Mouse (Mus musculus) hindbrain, postnatal 0 days (tissue): ENCODE results near the gene Tnip1. TPM values are rescaled to one million over a fixed set of nuclear protein-coding genes. Genes with fewer than 3 reads are reported as not detected.

Experiments
- ATAC-seq: fragments of 200-750 bp; cut with Nextera tagmentation; 2 replicates; pipeline ENCODE4 v1.8.0; 2017; ENCODE audit warnings: mild to moderate bottlenecking, moderate TSS enrichment, moderate library complexity
- DNase-seq: peaks from one replicate; pipeline ENCODE4 v3.0.0-alpha.2; 2015; ENCODE audit warnings: low spot score
- H3K27ac ChIP-seq: fragments of 300-500 bp; sonication (generic); 2 replicates; pipeline ENCODE4 v1.5.1; 2014; ENCODE audit warnings: mild to moderate bottlenecking
- H3K27me3 ChIP-seq: fragments of 300-500 bp; sonication (generic); 2 replicates; pipeline ENCODE4 v1.6.1; 2014; ENCODE audit warnings: low read length, mixed read lengths; ENCODE audit not compliant: insufficient read depth
- H3K36me3 ChIP-seq: fragments of 300-500 bp; sonication (generic); 2 replicates; pipeline ENCODE4 v1.6.1; 2014; ENCODE audit warnings: low read length, mixed read lengths; ENCODE audit not compliant: insufficient read depth
- H3K4me1 ChIP-seq: fragments of 300-500 bp; sonication (generic); 2 replicates; pipeline ENCODE4 v1.6.1; 2014; ENCODE audit warnings: antibody characterized with exemption, low read length, mixed read lengths; ENCODE audit not compliant: insufficient read depth
- H3K4me2 ChIP-seq: fragments of 300-500 bp; sonication (generic); 2 replicates; pipeline ENCODE4 v1.6.1; 2014; ENCODE audit warnings: low read depth, mild to moderate bottlenecking, low read length, moderate library complexity, mixed read lengths
- H3K4me3 ChIP-seq: fragments of 300-500 bp; sonication (generic); 2 replicates; pipeline ENCODE4 v1.5.1; 2014; ENCODE audit warnings: low read length
- H3K9ac ChIP-seq: fragments of 300-500 bp; sonication (generic); replicated peaks from 2 replicates; pipeline ENCODE4 v1.6.1; 2014; ENCODE audit warnings: mild to moderate bottlenecking, low read length, moderate library complexity, mixed read lengths
- H3K9me3 ChIP-seq: fragments of 300-500 bp; sonication (generic); 2 replicates; pipeline ENCODE4 v1.6.1; 2016; ENCODE audit warnings: low read length, mixed read lengths
- CTCF ChIP-seq: IDR thresholded peaks from 2 replicates; pipeline ENCODE4 v1.5.1; 2016; ENCODE audit warnings: antibody characterized with exemption, control low read depth, low read depth
- WGBS: fragments of 180-500 bp; shearing (Covaris S2); extraction: QIAGEN DNeasy Blood & Tissue Kit; methylation state at CpG from one replicate; pipeline ENCODE4 v1.1.7; 2014; 5-methylcytosine and 5-hydroxymethylcytosine counted together
- polyA plus RNA-seq: library from polyadenylated mRNA; unstranded; fragments of >200 nt; fragmentation: Nextera tagmentation; extraction: Ambion mirVana; gene quantifications from 2 replicates; pipeline ENCODE4 v1.2.1, GENCODE M21; 2015
- total RNA-seq: library from RNA; depleted of rRNA; stranded (reverse); fragments of >200 nt; gene quantifications from 2 replicates; pipeline ENCODE4 v1.2.3, GENCODE M21; 2014

Tnip1 gene
- total and polyA plus RNA-seq, 2 experiments from 2014 or later = 16.7 to 17.1 TPM

- DNase-seq (no peak), ATAC-seq (no peak)
- Histone ChIP-seq H3K9me3 (no peaks in the 10 kb centered on the region), H3K4me1 (no peaks in the 10 kb centered on the region), H3K36me3 (peaks cover 3% of the 10 kb centered on the region; the same call in 1 of the 2 replicates), H3K4me2 (no peak overlapping the region), H3K27ac (no peak overlapping the region), H3K27me3 (no peaks in the 10 kb centered on the region), H3K9ac (no peak overlapping the region), H3K4me3 (no peak overlapping the region)
- no peak for TF ChIP-seq CTCF
- 85% methylated on average over 6 of the region's 6 CpGs for WGBS
These were observed 83.8 kb downstream of the Tnip1 start for GRCm38 (mm10) chr11:54878893-54879292.

GRCm38 (mm10) chr11:54876031-54876430 lies 86.7 kb downstream of the Tnip1 start:
- TF ChIP-seq CTCF = no peak
- no peak overlapping the region for H3K9ac ChIP-seq
- WGBS = 88% methylated on average over 5 of the region's 5 CpGs
- H3K27ac ChIP-seq = no peak overlapping the region
- H3K4me2 ChIP-seq = no peak overlapping the region
- ATAC-seq (no peak), DNase-seq (no peak)
- H3K36me3 ChIP-seq = peaks cover 9% of the 10 kb centered on the region; the same call in 1 of the 2 replicates
- no peak overlapping the region for H3K4me3 ChIP-seq
- no peaks in the 10 kb centered on the region for H3K4me1 ChIP-seq
- H3K9me3 ChIP-seq = no peaks in the 10 kb centered on the region
- H3K27me3 ChIP-seq = no peaks in the 10 kb centered on the region

DNA sequence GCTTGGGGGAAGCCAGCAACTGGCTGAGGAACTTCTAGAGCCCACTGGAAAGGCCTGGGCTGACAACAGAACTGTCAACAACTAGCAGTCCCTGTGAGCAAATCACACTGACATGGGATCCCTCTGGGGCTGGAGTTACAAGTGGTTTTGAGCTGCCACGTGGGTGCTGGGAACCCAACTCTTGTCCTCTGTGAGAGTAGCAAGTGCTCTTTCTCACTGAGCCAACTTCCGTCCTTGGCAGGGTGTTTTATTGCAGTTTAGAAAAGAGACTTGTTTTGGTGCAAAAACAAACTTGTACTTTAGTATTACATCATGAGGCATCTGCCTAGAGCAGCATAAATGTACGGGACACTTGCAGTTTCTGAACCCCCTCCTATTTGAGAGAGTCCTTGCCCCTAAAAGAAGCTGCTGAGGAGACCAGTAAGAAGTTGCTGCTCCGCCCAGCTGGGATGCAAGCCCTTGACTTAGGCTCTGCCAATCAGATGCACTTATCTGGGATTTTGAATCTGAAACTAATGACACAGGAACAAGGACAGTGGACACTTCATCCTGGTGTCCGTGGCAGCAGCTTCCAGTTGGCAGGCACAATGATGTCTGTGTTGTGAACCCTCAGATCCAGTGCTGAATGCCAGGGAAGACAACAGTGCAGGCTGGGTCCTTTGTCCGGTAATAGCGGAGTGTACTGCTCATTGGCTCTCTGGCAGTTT lies 90.7 kb downstream of the Tnip1 start:
- H3K9me3 ChIP-seq = no peaks in the 10 kb centered on the region
- H3K36me3 ChIP-seq = peaks cover 16% of the 10 kb centered on the region; the same call in 1 of the 2 replicates
- H3K4me3 ChIP-seq = no peak overlapping the region
- WGBS = 63% methylated on average over 7 of the region's 7 CpGs
- DNase-seq = peak; percentile 32
- H3K4me2 ChIP-seq = no peak overlapping the region
- H3K4me1 ChIP-seq = no peaks in the 10 kb centered on the region; the same call in 1 of the 2 replicates
- H3K27ac ChIP-seq = no peak overlapping the region
- no peak for TF ChIP-seq CTCF
- H3K27me3 ChIP-seq = no peaks in the 10 kb centered on the region
- 0 out of 2 replicates have a peak overlapping the region, but pooled peaks have one; percentile 3 for H3K9ac ChIP-seq
- ATAC-seq = peak; percentile 69

DNA sequence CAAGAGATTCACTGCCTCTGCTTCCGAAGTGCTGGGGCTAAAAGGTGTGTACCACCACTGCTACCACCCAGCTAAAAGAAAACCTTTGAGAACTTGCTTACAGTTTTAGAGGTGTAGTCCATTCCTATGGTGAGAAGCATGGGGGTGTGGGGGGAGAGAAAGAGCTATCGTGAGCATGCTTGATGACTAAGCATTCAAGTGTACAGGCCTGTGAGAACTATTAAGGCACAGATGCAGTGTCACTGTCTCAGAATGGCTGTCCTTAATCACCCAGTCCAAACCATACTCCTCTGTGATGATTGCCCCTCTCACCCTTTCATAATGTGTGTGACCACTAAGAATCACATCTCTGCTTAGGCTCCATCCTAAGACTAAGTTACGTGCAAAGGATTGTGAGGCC lies 93.4 kb downstream of the Tnip1 start:
- no peaks in the 10 kb centered on the region for H3K27me3 ChIP-seq
- H3K36me3 ChIP-seq = peaks cover 16% of the 10 kb centered on the region; the same call in 1 of the 2 replicates
- 0 out of 2 replicates have a peak overlapping the region, but pooled peaks have one; percentile 8 for H3K4me2 ChIP-seq
- ATAC-seq (no peak), DNase-seq (no peak)
- no peak overlapping the region for H3K4me3 ChIP-seq
- H3K4me1 ChIP-seq = no peaks in the 10 kb centered on the region; the same call in 1 of the 2 replicates
- TF ChIP-seq CTCF = no peak
- H3K9ac ChIP-seq = no peak overlapping the region
- 68% methylated on average over 3 of the region's 3 CpGs for WGBS
- H3K9me3 ChIP-seq = no peaks in the 10 kb centered on the region
- no peak overlapping the region for H3K27ac ChIP-seq

- TF ChIP-seq CTCF = no peak
- H3K9ac ChIP-seq = no peak overlapping the region
- ATAC-seq (no peak), DNase-seq (no peak)
- no peaks in the 10 kb centered on the region for H3K27me3 ChIP-seq
- no peak overlapping the region for H3K27ac ChIP-seq
- H3K4me1 ChIP-seq = no peaks in the 10 kb centered on the region; the same call in 1 of the 2 replicates
- peaks cover 8% of the 10 kb centered on the region; the same call in 1 of the 2 replicates for H3K36me3 ChIP-seq
- no peak overlapping the region for H3K4me3 ChIP-seq
- no peaks in the 10 kb centered on the region for H3K9me3 ChIP-seq
- H3K4me2 ChIP-seq = 0 out of 2 replicates have a peak overlapping the region, but pooled peaks have one; percentile 60
- WGBS = 80% methylated on average over 2 of the region's 2 CpGs
These were observed 94.3 kb downstream of the Tnip1 start for GRCm38 (mm10) chr11:54868445-54868844.

DNA sequence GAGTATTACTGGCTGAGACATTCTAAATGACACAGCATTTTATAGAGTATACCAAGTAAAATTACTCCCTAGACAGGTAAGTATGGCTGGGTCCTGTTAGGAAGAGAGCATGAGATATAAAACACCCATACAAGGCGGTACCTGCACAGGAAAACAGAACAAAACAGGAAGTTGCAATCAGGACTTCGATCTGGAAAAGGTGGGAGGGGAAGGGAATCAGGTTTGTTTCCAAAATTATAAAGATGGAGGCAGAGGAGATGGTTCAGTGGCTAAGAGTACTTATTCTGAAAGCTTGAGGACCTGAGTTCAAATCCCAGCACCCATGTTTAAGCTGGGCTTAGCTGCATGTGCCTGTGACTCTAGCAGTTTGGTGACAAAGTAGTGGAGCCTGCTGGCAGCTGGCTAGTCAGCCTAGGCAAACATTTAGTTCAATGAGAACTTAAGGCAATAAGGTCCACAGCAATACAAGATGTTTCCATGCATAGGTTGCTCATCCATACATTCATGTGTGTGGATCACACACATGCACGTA lies 94.7 kb downstream of the Tnip1 start:
- H3K27me3 ChIP-seq = no peaks in the 10 kb centered on the region
- H3K9ac ChIP-seq = peak overlapping the region; percentile 96; the same call in 1 of the 2 replicates
- H3K4me2 ChIP-seq = peak overlapping the region; percentile 60
- 98% methylated on average over 3 of the region's 3 CpGs for WGBS
- TF ChIP-seq CTCF = no peak
- no peaks in the 10 kb centered on the region; the same call in 1 of the 2 replicates for H3K4me1 ChIP-seq
- H3K4me3 ChIP-seq = peak overlapping the region; percentile 83; the same call in 1 of the 2 replicates
- no peak for ATAC-seq
- no peaks in the 10 kb centered on the region for H3K9me3 ChIP-seq
- DNase-seq = no peak
- H3K36me3 ChIP-seq = peaks cover 8% of the 10 kb centered on the region; the same call in 1 of the 2 replicates
- H3K27ac ChIP-seq = no peak overlapping the region

GRCm38 (mm10) chr11:54867049-54867385 lies 95.7 kb downstream of the Tnip1 start:
- ATAC-seq = no peak
- H3K4me1 ChIP-seq = no peaks in the 10 kb centered on the region; the same call in 1 of the 2 replicates
- H3K4me2 ChIP-seq = peak overlapping the region; percentile 60
- no peak for DNase-seq
- H3K27me3 ChIP-seq = no peaks in the 10 kb centered on the region
- TF ChIP-seq CTCF = no peak
- no peaks in the 10 kb centered on the region for H3K9me3 ChIP-seq
- peak overlapping the region; percentile 96 for H3K9ac ChIP-seq
- H3K4me3 ChIP-seq = peak overlapping the region; percentile 83
- H3K36me3 ChIP-seq = peaks cover 8% of the 10 kb centered on the region; the same call in 1 of the 2 replicates
- under 1% methylated on average over 5 of the region's 5 CpGs for WGBS
- peak overlapping the region; percentile 91; the same call in 1 of the 2 replicates for H3K27ac ChIP-seq
